Mouse (Mus musculus): Measurements from ENCODE around the gene Scp2. TPM values are rescaled to one million over a fixed set of nuclear protein-coding genes. Genes with fewer than 3 reads are reported as not detected.

Gene Scp2
- total RNA-seq, 2 experiments from 2014 or later: 84.0 to 115 TPM

GRCm38 (mm10) chr4:108030888-108031501 lies 113.8 kb downstream of the Scp2 start:
- peak in 1 of 2 experiments; percentile 12 for DNase-seq (ENCODE audit: low spot score in 2 of 2)
- intact Hi-C loops (cut with DNase I): no loop called here

DNA sequence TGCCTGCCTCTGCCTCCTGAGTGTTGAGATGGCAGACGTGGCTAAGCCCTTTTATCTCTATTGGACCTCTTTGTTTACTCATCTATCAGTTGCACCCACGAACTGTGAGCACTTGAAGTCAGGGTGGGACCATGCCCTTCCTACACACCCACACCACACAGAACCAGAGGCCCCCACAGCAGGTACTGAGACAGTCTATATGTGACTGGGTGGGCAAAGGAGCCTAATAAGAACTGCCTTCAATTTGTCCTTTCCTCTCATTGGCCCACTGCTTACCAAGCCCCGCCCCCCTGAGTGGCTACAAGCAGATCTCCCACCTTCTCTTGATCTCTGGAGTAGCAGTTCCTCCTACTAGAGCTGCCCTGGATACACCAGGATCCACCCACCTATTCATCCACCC lies 118.6 kb downstream of the Scp2 start:
- DNase-seq (ENCODE audit: low spot score in 2 of 2): no peak
- intact Hi-C loops (cut with DNase I): no loop called here

DNA sequence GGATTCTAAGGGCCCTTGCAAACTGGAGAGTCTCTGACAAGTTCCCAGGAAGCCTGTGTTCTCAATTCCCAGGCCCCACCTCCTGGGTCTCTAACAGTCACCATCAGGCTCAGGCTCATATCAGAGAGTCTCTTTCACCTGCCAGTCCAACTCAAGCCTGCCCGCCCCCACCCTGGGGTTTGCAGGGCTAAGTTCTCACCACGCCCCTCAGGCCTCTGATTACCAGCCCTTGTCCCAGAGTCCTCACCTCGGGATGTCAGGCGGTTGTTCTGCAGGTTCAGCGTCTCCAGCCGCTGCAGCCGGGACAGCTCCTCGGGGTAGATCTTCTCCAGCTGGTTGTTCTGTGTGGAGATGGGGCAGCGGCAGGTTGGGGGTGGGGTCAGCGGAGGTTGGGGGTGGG lies 119.5 kb downstream of the Scp2 start:
- intact Hi-C loops (cut with DNase I): no loop called here
- DNase-seq (ENCODE audit: low spot score in 2 of 2): no peak

DNA sequence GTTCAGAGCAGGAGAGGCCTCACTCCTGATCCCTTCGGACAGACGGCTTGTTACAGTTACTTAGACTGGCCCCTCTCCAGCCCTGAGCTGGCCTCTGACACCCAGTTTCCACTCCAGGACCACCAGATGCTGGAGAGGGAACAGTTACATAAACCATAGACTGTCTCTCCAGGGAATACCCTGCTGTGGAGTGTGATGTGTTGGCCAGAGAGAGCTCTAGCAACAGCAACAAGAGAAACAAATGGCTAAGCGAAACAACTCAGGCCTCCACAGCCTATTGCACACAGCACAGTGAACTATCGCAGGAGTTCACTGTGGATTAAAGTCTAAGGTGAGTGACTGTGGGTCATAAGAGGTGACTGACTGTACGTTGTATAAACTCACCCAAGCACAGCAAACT lies 120.2 kb downstream of the Scp2 start:
- intact Hi-C loops (cut with DNase I): no loop called here
- DNase-seq (ENCODE audit: low spot score in 2 of 2): no peak

GRCm38 (mm10) chr4:108023186-108023585 lies 121.6 kb downstream of the Scp2 start:
- intact Hi-C loops (cut with DNase I): no loop called here
- no peak for DNase-seq (ENCODE audit: low spot score in 2 of 2)

- no peak for DNase-seq (ENCODE audit: low spot score in 2 of 2)
- intact Hi-C loops (cut with DNase I): no loop called here
Observed at GRCm38 (mm10) chr4:108020178-108020577, 124.6 kb downstream of the Scp2 start.

DNA sequence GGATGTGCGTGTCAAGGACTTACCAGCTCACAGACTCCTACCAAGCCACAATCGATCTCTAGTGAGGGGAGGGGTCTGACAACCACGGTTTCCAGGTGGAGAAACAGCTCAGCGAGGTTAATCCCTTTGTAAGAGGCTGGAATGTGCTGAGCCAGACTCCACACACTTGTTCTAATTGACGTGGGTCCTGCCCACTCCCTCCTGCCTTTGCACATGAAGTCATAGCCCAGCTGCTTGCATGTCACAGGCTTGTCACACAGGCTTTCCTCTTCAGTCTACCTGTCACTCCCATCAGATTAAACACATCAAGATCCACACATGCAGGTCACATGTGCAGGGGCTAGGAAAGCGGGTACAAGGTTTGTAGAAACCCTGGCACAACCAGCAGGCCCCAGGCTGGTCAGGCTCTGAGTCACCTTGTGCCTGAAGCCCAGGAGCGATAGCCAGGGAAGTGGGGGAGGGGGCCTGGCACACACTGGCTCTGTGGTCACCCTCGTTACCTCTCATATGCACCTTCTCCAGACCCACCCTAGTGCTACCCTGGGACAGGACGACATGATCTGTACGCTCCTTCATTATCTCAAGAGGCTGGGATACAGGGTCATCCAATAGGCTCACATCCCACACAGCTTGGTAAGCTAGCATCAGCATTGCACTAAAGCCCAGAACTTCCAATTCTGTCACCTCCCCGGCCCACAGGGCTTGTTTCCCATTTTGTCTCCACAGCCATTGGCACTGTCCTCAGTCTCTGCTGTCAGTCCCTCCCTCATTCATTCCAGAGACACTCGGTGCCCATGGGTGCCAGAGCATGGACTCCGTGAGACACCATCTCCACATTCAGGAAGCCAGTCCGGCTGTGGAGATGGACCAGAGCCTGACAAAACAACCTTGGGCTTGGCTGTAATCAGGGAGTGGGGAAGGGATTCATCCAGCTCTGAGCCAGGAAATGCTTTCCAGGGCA lies 125.6 kb downstream of the Scp2 start:
- intact Hi-C loops (cut with DNase I): no loop called here
- DNase-seq (ENCODE audit: low spot score in 2 of 2): peak in 1 of 2 experiments; percentile 39

- no peak for DNase-seq (ENCODE audit: low spot score in 2 of 2)
- intact Hi-C loops (cut with DNase I): no loop called here
Observed at GRCm38 (mm10) chr4:108018241-108018923, 126.4 kb downstream of the Scp2 start.

DNA sequence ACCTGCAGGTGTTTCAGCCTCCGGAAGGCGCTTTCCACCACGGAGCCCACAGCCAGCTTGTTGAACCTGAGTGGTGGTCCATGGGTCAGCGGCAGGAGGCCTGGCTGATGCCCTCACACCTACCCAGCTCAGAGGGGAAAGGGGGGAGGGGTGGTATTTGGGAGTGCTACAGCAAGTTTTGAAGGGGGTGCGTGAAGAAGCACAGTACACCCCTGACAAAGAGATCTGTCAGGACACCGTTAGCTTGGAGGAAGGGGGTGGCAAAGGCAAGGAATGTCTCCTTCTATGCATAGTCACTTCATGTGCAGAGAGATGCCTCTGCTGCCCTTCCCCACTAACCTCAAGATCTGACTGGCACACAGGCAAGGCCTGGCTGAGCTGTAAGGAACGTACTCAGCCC lies 127.0 kb downstream of the Scp2 start:
- intact Hi-C loops (cut with DNase I): no loop called here

GRCm38 (mm10) chr4:108016321-108016720 lies 128.5 kb downstream of the Scp2 start:
- DNase-seq (ENCODE audit: low spot score in 2 of 2): no peak
- intact Hi-C loops (cut with DNase I): no loop called here

More for the DNA sequence above, 127.0 kb downstream of the Scp2 start:
- no peak for DNase-seq (ENCODE audit: low spot score in 2 of 2)

DNA sequence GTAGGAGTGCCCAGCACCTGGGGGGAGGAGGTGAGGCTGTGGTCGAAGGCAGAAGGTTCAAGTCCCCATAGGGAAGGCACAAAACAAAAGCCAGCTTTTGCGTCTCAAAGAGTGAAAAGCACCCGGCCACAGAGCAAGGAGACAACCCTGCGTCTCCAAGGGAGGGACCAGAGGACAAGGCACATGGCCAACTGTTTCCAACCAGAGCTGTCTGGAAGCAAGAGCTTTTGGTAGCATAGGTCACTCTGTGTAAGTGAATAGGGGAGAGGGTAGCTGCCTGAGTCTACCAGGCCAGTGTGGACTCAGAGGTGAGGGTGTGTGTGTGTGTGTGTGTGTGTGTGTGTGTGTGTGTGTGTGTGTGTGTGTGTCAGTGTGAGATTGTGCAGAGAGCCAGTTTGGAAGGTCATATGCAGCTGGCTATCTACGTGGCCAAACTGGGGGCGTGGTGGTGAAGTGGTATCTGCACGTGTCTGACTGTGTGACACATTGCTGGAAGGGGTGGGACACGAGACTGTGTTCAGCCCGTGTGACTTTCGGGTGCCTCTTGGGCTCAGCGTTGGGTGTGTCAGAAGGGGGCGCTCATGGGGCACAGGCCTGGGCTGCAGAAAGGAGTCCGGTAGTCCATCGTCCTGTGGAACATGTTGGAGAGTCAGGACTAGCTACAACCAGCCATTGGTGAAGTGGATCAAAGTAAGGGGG lies 129.6 kb downstream of the Scp2 start:
- intact Hi-C loops (cut with DNase I): no loop called here
- no peak for DNase-seq (ENCODE audit: low spot score in 2 of 2)

DNA sequence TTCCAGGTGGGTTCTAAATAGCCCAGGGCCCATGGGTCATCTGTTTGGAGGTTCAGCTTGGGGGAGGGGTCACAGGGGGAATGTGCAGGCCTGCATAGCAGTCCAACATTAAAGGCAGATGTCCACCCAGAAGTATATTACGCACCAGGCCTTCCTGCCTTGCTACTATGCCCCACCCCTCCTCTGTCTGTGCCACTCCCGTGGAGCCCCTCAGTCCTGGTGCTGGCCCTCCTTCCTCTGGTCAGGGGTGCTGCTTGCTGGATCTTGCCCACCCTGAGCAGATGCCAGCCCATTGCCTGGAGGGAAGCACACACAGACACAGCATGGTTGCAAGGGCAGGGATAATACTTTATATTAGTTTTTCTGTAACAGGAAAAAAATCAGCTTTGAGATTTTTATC lies 130.3 kb downstream of the Scp2 start:
- DNase-seq (ENCODE audit: low spot score in 2 of 2): no peak
- intact Hi-C loops (cut with DNase I): no loop called here

- intact Hi-C loops (cut with DNase I): no loop called here
- no peak for DNase-seq (ENCODE audit: low spot score in 2 of 2)
Observed at GRCm38 (mm10) chr4:108008541-108008940, 136.3 kb downstream of the Scp2 start.

DNA sequence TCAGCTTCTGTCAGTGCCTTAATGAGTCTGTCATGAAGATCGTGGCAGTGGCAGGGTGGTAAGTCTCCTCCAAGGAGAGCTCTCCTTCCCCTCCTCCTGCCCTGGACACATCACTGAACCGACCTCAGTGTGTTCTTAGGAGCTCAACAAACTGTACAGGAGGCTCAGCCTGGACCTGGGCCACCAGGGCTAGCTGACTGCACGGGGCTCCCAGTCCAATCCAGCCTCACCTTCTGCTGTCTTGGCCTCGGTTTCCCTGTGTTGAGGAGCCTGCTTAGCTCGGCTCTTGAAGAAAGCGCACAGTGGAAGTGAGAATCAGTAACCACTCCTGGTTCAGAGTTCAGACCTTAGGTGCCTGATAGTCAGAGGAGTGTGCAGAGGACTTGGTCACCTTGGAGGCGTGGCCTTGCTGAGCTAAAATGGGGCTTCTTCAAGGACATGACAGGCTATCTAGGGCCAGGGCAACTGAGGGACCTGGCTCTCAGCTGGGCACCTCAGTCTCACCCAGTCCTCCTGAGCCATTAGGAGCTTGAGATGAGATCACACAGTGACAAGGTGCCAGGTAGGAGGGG lies 137.2 kb downstream of the Scp2 start:
- no peak for DNase-seq (ENCODE audit: low spot score in 2 of 2)
- intact Hi-C loops (cut with DNase I): no loop called here

GRCm38 (mm10) chr4:108005328-108005727 lies 139.5 kb downstream of the Scp2 start:
- DNase-seq (ENCODE audit: low spot score in 2 of 2): no peak
- intact Hi-C loops (cut with DNase I): no loop called here

GRCm38 (mm10) chr4:107999380-107999779 lies 145.4 kb downstream of the Scp2 start:
- intact Hi-C loops (cut with DNase I): no loop called here
- DNase-seq (ENCODE audit: low spot score in 2 of 2): no peak

DNA sequence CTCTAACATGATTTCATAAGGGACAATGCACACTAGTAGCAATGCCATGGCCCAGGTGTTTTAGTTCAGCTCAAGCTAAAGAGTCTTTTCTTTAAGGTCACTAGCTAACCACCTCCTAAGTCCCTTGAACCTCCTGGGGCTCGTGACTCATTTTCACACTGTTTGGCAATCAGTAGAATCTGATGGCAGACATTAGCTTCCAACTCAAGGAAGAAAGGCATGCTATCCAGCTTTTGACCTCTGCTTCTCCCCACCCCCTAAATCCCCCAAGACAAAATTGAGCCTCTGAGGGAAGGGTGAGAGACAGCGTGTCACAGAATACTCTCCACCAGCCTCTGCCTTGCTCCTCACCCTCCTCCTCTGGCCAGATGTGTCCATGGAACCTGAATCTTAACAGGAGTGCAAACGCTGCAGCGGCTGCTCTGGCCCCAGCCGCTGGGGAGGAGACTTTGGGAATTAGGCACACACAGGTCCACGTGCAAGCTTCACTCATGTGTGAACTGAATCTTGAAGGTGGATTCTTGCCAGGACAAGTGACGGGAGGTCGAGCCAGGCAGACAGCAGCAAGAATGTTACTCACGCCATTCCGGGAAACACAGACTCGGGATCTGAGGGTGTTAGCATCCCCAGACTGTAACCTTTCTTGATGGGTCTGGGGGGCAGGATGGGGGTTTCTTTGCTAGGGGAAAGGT lies 146.0 kb downstream of the Scp2 start:
- intact Hi-C loops (cut with DNase I): no loop called here
- no peak for DNase-seq (ENCODE audit: low spot score in 2 of 2)

DNA sequence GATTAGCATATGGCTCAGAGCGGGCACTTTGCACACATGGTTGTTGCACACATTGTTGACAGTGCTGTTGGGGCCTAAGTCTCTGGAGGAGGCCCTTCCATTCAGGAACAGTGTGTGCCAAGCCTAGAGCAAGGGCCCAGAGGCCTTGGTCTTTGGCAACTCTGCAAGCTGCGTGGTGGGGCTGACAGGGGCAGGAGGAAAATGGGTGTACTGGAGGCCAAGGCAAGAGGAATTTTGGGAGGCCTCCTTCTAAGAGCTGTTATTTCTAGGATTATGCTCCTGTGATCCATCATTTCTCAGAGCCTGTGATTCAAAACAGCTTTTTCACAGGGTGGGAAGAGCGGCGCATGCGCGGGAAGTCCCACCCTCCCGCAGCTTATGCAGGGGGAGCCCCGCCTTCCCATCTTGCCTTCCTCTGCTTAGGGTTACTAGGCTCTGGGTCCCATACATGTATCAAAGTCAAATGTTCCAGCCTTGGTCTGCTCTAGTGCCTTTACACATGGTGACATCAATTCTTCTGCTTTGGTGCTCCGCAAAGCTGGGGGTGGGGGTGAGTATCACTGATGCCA lies 148.3 kb downstream of the Scp2 start:
- intact Hi-C loops (cut with DNase I): no loop called here

GRCm38 (mm10) chr4:107995727-107996126 lies 149.1 kb downstream of the Scp2 start:
- DNase-seq (ENCODE audit: low spot score in 2 of 2): no peak
- intact Hi-C loops (cut with DNase I): no loop called here

More for the DNA sequence above, 148.3 kb downstream of the Scp2 start:
- DNase-seq (ENCODE audit: low spot score in 2 of 2): no peak
